Mouse (Mus musculus) testis, postnatal 14 days (tissue): ENCODE measurements around the gene Hikeshi.

ENCODE experiments used
- DNase-seq: peaks from one replicate; pipeline ENCODE4 v3.0.0; 2021; ENCODE audit warnings: low spot score

Hikeshi gene

GRCm38 (mm10) chr7:89940571-89941463, at the start of gene Hikeshi:
TSS of gene Hikeshi (minus strand) at chr7:89941204.
- peak; percentile 97 for DNase-seq

GRCm38 (mm10) chr7:89984421-89984820, 43.4 kb upstream of the Hikeshi start:
- no peak for DNase-seq

GRCm38 (mm10) chr7:89983441-89983840, 42.4 kb upstream of the Hikeshi start:
- DNase-seq, result no peak

- DNase-seq, result no peak
Observed at GRCm38 (mm10) chr7:89981557-89981956, 40.6 kb upstream of the Hikeshi start.

GRCm38 (mm10) chr7:89980485-89981422, 39.8 kb upstream of the Hikeshi start, which contains the start of gene Eed:
TSS of gene Eed (minus strand) at chr7:89980983.
- peak; percentile 96 for DNase-seq

- DNase-seq, result no peak
Observed at GRCm38 (mm10) chr7:89980133-89980484, 39.1 kb upstream of the Hikeshi start.

GRCm38 (mm10) chr7:89979432-89980130, 38.6 kb upstream of the Hikeshi start:
- DNase-seq, result no peak

GRCm38 (mm10) chr7:89976796-89977195, 35.8 kb upstream of the Hikeshi start:
- DNase-seq, result no peak

GRCm38 (mm10) chr7:89975571-89975970, 34.6 kb upstream of the Hikeshi start:
- no peak for DNase-seq

GRCm38 (mm10) chr7:89967235-89967634, 26.2 kb upstream of the Hikeshi start:
- no peak for DNase-seq

GRCm38 (mm10) chr7:89966771-89967170, 25.8 kb upstream of the Hikeshi start:
- DNase-seq, result no peak

- DNase-seq, result no peak
Observed at GRCm38 (mm10) chr7:89963135-89963534, 22.1 kb upstream of the Hikeshi start.

- DNase-seq, result no peak
Observed at GRCm38 (mm10) chr7:89957300-89957699, 16.3 kb upstream of the Hikeshi start.

GRCm38 (mm10) chr7:89954261-89954660, 13.3 kb upstream of the Hikeshi start:
- no peak for DNase-seq

GRCm38 (mm10) chr7:89949403-89949802, 8.4 kb upstream of the Hikeshi start:
- DNase-seq, result no peak

GRCm38 (mm10) chr7:89948026-89948425, 7.0 kb upstream of the Hikeshi start:
- no peak for DNase-seq

GRCm38 (mm10) chr7:89939497-89940353, 1.3 kb downstream of the Hikeshi start:
- DNase-seq, result no peak

- DNase-seq, result no peak
Observed at GRCm38 (mm10) chr7:89923441-89924180, 17.4 kb downstream of the Hikeshi start.

GRCm38 (mm10) chr7:89917776-89918175, 23.2 kb downstream of the Hikeshi start:
- DNase-seq, result no peak

GRCm38 (mm10) chr7:89916711-89917110, 24.3 kb downstream of the Hikeshi start:
- DNase-seq, result no peak
